Mouse (Mus musculus) monocyte, adult 2 months (primary cell): ENCODE results near the gene Vmn1r21.
"Not testable (repeated sequence)": the region's sequence is repeated elsewhere in the genome, so short reads cannot be mapped to it uniquely, and the experiment has no call there.

ENCODE experiments used
- DNase-seq, 2 experiments: peaks; one replicate each; pipeline ENCODE4 v3.0.0; 2022; ENCODE audit warnings: low spot score in 2 of 2, low read depth in 1 of 2

The Vmn1r21 gene

DNA sequence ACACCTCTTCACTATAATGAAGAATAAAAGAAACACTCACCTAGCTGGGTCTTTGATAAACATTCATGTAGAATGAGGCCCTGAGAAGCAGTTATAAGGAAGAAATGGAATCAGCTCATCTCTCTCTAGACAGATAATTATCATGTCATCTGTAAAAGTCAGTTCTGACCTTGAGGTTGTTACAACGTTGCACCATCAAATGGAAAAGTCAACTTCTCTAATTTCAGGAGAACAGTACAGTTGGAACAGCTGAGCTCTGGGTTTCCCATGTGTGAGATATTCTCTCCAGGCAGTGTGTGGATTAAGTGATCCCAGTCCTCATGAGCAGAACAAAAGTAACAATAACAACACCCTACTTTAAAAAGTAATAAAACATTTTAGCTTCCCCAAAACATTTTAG lies at the start of gene Vmn1r21:
Vmn1r21 (minus strand) TSS at position 58 of the 400 bp plus-strand sequence.
- DNase-seq, result no peak

DNA sequence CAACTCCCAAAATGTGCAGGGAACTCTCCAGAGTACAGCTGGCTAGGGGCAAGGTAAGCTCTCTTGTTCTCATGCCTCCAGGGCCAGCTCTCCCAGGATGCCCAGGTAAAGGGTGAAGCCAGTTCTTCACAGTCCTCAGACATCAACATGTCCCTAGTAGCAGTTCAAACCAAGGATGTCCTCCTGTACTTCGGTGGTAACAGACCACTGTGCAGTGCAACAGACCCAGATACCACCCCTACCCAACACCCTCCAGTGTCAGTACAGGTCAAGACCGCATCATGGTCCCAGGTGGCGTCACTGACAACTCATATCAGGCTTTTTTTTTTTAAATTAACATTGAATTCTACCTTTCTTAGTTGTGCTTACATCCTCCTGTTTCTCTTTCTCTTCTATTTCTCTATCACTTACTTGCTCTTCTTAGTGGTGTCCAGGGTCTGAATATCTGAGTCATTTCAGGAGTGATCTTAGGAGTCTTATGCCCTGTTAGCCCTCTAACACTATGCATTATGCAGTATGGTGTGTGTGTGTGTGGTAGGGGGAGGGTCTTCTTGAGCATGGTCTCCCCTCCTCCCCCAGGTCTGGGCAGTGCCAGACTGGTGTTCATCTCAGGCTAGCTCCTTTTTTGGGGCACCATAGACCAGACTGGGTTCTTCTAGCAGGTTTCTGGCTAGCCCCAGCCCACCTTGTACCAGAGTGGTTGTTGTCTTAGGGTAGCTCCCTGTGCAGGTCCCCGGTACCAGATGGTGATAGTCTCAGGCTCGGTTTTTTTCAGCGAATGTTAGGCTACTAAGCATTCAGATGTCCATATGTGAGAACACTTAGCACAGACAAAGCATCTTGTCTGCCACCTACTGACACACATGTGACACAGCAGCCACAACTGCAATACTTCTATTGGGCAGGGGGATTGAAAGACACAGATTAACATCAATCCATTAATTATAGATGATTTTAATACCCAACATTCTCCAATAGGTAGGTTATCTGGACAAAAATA lies 9.2 kb upstream of the Vmn1r21 start:
- DNase-seq, result no peak

DNA sequence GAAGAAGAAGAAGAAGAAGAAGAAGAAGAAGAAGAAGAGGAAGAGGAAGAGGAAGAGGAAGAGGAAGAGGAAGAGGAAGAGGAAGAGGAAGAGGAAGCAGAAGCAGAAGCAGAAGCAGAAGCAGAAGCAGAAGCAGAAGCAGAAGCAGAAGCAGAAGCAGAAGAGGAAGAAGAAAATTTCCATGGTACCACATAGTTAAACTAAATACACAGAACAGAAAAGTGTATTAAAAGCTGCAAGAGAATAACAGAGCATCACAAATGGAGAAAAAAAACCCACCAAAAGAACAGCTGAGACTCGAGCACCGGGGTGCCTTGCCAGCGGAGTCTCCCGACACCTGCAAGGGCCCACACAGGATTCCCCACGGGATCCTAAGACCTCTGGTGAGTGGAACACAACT lies 1.0 kb upstream of the Vmn1r21 start:
- DNase-seq, result not testable (repeated sequence)

DNA sequence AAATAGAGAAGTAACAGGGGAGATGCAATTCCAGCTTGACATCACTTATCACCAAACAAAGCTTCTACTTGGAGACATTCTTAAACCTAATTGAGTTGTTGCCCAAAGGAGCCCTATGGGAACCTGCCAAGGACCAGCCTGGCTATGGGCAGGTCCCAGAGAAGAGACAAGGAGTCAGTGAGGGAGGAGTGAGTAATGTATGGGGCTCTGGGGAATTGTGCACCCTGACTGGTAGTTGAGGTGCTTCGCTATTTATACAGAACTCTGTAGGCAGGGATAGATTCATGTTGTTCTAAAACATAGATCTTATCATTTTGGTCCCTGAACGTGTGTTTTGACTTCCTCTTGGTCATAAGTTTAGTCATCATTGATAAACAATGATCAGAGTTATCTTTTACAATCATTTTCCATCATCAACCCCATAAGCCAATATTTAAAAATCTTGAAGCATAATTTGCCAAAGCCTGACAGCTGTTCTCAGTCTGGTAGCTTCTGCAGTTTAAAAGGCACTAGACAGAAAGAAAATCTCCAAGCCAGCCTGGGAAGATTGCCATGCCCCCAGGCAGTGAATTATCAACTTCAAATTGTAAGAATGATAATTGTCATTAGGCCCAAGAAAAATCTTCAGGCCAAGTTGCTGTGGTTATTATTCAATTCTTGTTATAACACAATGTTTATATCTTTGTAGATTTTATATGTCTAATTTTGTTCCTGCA lies 10.3 kb downstream of the Vmn1r21 start:
- no peak for DNase-seq

DNA sequence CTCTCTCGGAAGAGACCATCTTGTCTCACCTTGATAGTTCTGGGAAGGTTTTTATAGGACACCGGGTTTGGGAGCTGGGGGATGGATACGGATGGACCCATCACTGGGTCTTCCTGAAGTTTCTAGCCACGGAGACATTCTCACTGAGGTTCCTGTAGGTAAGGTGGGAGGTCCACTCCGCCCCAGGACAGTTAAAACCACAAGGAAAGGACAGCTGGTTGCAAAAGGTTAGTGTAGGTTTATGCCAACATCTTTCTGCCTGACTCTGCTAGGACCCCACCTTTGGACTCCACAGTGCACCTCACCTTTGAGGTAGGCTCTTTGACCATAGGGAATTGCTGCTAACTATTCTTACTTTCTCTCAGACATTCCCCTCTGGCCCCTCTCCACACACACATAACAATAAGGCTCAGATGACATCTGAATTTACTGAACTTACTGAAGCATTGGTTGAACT lies 24.9 kb downstream of the Vmn1r21 start:
- DNase-seq, result no peak

DNA sequence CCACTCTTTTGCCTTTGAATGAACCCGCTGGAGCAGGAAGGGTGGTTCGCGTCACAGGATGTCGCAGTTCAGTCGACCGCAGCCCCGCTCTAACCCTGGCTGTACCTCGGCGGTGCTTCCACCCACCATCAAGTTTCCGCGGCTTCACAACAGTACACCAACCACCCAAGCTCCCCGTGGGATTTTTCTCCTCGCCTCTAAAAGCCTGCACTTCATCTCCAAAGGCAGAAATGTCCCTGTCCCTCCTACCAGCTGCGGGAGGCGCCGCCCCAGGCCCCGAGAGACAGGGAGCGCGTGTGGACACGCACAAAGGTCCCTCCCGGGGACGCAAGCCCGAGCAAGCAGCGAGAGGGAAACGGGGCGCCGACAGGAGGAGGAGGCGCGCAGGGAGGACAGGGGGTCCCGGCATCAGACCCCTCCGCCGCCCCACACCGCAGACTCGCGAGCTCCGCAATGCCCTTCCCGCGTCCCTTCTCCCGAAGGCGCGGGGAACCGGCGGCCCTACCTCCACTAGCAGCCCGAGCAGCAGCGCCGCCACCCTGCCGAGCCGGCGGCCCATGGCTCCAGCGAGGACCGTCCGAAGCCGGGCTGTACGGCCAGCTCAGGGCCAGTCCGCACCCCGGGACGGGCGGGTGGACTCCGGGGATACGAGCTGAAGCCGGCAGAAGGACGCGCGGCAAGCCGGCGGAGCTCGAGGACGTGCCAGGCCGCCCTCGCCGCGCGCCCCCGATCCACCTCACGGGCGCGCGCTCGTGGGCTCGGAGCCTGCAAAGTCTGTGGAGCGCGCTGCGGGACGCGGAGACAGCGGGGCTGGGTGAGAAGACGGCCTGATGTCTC lies 25.5 kb downstream of the Vmn1r21 start, which contains the start of gene Vopp1:
Vopp1 (minus strand) TSS at position 738 of the 837 bp plus-strand sequence.
- peak; percentile 28 to 66 for DNase-seq

DNA sequence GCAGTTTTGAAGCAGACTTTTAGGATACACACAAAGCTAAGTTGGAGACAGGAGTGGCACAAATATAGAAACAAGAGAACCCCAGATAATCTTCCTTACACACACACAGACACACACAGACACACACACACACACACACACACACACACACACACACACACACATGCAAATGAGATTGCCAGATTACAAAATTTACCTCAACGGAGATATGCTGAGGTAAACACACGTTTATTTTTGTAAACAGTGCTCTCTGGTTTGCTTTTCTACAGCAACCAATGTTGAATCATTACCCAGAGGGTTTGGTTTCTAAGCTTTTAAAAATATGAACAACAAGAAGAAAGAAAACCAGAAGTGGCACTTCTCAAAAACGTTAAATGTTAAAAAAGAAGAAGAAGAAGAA lies 26.7 kb downstream of the Vmn1r21 start:
- no peak for DNase-seq

DNA sequence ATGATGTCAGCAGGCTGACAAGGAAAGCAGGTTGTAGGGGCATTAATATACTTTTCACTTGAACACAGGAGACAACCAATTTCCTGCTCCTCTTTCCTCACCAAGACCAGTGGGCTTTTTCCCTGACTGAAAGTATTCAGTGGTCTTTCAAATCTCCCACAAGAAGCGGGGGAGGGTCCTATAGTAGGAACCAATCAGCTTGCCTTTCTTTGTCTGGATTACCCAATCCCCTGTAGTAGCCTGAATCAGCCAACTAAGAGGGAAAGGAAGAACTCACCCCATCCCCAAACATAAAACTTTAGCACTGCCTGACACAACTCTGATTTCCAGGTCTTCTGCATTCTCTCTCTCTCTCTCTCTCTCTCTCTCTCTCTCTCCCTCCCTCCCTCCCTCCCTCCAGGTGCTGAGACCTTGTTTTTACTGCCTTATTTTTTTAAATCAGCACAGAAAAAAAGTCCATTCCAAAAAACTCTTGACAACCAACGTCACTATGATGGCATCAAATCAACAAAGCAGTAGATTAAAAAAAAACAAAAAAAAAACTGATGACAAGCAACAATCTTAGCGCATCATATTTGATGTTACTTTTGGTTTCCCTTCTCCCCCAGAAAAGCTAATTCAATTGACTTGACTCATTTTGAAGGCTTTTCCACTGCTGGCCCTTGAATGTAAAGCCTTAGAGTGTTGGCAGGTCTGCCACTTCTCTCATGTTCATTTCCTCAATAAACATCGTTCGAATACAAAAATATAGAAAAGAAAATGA lies 27.3 kb downstream of the Vmn1r21 start:
- DNase-seq, result no peak

DNA sequence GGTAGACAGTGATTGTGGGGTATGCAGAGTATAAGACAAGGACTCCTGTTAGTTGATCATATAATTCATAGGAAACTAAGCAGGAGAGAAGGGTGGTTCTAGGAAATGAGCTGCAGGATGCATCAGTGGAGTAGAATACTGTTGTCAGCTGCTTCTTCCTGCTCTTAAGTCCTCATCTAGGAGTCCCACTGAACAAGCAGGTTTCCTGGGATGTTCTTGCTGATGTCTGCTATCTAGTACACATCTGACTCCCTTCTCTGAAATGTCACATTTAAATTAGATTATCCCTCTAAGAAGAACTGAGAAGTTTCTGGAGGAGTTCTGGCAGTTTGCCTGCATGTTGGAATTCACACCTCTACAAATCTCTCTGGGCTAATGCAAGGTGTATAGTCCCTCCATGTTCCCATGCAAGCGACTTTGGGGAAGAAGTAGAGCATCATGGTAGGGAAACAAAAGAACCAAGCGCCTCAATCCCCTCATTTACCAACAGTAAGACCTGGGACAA lies 35.7 kb downstream of the Vmn1r21 start:
- DNase-seq, result no peak

DNA sequence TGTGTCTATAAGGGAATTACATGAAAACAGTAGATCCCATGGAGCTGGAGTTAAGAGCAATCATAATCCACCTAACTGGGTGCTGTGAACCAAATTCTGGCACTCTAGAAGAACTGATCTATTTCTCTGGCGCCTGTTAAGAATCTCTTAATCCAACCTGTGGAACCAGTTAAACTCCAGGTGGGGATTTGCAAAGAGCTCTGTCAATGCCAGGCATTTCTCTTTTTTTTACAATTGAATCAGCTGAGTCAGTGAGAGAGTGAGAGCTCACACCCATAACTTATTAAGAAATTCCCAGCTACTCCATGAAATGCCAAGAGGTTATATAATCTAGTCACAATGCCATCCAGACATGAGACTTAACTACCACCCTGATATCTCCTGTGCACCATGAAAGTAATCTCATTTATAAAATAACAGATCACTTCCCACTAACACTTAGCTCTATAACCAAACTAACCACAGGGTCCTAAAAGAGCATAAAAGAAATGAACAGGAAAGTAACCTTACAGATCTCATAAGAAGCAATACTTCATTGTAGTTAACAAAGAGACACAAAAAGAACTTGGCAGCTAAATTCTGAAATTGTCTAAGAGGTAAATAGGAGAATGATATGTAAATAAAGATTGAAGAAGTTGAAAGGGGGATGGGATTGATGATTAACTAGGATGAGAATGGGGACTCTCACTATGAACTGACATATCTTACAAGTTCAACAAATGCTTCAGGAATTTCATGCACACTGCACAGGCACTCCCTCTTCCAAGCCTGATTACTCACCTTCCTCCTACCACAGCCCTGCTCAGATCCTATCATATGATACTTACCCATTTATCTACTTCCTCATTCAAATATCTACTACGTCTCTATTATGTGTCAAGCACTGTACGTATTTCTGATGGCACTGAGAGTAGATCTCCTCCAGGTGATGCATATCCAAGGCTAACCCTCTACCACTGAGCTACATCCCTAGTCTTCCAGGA lies 38.1 kb downstream of the Vmn1r21 start:
- no peak for DNase-seq

DNA sequence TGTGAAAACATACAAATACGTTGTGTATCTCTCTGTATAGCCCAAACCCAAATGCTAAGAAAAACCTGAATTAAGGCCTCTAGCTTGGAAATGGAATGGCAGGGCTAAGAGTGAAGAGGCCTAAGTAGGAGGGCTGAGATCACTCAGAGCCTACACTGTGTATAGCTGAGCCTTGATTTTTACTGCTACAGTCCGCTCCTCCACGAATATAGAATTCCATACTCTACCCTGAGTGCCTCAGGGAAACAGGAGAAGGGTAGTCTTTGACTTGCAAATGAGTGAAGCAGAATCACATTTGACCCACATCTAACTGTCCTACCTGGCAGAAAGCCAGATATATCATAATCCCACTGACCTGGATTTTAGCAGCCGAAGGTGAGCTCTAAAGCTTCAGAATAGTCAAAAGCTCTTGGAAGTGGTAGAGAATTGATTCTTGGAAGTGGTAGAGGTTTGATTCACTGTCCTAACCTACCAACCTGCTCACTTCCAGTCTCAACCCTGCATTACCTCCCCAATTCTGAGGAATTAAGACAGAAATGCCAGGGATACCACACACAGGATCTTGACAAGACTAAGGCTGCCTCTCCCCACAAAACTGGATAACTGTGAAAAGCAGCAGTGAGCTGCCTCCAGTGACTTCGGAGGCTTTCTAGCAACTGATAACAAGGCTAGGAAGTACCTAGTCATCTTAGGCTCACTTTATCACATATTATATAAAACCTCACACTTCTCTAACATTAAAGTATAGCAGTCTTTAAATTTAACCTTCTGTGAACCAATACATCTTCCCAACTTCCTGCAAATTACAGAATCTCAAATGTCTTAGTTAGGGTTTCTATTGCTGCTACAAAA lies 44.7 kb downstream of the Vmn1r21 start:
- DNase-seq, result no peak

DNA sequence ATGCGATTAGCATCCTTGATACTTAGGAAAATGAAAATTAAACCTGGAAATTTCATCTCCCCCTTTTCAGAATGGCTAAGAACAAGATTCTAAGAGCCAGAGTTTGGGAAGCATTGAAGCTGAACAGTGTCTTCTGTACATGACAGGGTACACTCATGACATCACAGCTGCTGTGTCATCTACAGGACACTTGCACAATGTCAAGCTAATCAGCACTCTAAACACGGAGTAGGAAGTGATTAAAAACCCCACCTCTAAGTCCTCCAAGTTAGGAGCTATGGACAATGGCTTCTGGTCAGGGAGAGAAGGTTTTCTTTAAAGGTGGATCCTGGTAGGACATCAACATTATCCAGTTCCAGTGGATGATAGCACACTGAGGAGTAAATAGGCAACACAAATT lies 47.0 kb downstream of the Vmn1r21 start:
- DNase-seq, result no peak

DNA sequence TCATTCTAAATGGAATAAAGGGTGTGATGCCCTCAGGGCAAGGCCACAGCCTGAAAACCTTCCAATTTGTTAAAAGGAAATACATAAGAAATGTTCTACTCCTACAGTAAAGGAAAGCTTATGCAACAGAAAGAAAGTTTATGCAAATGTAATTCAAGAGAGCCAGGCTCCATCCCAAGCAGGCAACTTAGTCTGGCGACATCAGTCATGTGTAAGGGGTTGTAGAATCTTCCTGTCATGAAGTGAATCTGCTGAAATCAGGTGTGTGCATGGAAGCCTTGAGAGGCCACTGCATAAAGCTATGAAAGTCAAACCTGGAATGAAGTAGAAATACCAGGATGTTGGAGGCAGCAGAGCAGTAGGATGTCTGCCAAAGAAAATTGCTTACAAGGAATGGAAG lies 51.2 kb downstream of the Vmn1r21 start:
- no peak for DNase-seq

DNA sequence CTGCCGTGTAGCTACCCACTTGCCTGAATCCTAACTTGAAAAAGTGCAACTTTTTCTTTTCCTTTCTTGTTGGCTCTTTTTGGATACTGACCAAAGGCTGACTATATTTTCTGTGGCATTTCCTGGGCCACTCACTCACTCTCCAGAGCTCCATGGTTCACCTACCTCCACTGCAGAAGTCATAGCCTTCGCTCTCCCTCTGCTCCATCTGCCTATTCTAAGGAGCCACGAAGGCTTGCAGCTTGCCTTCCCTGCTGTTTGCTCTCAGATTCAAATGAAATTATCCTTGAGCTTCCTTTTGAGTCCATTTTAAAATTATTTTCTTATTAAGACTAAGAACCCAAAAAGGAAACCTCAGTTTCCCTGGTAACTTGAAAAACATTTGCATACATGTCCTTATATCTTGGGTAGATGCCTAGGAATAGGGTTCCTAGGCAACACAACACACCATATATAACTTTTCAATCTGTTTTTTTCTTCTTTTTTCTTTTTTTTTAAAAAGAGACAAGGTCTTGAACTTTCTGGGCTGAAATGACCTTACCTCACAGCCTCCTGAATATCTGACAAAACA lies 53.2 kb downstream of the Vmn1r21 start:
- DNase-seq, result no peak

DNA sequence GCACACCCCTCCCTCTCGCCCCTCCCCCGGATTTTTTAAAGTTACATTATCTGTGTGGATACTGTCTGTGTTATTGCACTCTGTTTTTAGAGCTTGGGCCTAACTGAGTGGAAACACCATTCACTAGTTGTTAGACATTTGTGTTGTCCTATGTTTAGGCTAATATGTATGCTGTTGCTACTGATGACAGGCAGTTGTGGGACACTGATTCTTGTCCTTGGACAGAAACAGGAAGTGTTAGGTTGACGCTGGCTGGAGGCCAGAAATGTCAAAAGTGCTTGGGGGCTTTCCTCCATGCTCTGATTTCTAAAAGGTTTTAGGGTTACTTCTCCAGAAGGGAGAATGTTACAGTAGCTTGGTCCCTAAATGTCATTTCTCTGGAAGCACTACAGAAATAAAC lies 54.3 kb downstream of the Vmn1r21 start:
- DNase-seq, result peak; percentile 45 to 82
